Mouse (Mus musculus) lung, postnatal 0 days (tissue): ENCODE data around the gene Gm49711.

Experiments
- CTCF ChIP-seq: IDR thresholded peaks from 2 replicates; pipeline ENCODE4 v1.5.1; 2016; ENCODE audit warnings: antibody characterized with exemption, mild to moderate bottlenecking
- EP300 ChIP-seq: IDR thresholded peaks from 2 replicates; pipeline ENCODE4 v1.6.1; 2016; ENCODE audit warnings: antibody characterized with exemption, mild to moderate bottlenecking, control low read depth

DNA sequence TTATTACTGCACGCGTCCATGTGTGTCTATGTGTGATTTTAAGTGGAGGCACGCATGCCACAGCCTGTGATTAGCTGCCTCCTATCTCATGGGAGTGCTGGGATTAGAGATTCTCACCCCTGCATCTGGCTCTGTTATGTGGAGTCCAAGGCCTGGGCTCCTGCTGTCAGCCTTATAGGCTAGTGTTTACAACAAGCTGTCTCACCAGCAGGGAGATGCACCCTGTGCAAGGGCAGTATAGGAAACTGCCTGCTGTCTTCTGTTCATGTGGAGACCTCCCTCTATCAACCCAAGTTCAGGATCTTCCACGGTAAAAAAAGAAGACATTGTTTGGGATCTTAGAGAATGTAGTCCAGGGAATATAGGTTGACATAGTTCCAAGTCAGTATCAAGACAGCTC lies 92.9 kb downstream of the Gm49711 start:
- TF ChIP-seq CTCF, result no peak
- no peak for TF ChIP-seq EP300
